Mouse (Mus musculus) kidney, postnatal 0 days (tissue): ENCODE measurements around the gene Ttc37. TPM values are rescaled to one million over a fixed set of nuclear protein-coding genes. Genes with fewer than 3 reads are reported as not detected.
A peak's percentile ranks its signal among the peaks of the same experiment; 100 is the strongest.

Experiments used
- ATAC-seq: fragments of 200-750 bp; cut with Nextera tagmentation; replicated peaks from 2 replicates; pipeline ENCODE4 v1.8.0; 2017; ENCODE audit warnings: low read depth, moderate number of reproducible peaks, moderate TSS enrichment, moderate library complexity; ENCODE audit not compliant: low FRiP score
- DNase-seq: peaks from one replicate; pipeline ENCODE4 v3.0.0-alpha.2; 2016; ENCODE audit warnings: low spot score
- H3K27ac ChIP-seq: fragments of 300-500 bp; sonication (generic); 2 replicates; pipeline ENCODE4 v1.5.1; 2014; ENCODE audit warnings: mild to moderate bottlenecking
- H3K27me3 ChIP-seq: fragments of 300-500 bp; sonication (generic); 2 replicates; pipeline ENCODE4 v1.6.1; 2014; ENCODE audit warnings: low read length, mixed read lengths; ENCODE audit not compliant: insufficient read depth
- H3K36me3 ChIP-seq: fragments of 300-500 bp; sonication (generic); 2 replicates; pipeline ENCODE4 v1.6.1; 2014; ENCODE audit warnings: low read length, mixed read lengths; ENCODE audit not compliant: insufficient read depth
- H3K4me1 ChIP-seq: fragments of 300-500 bp; sonication (generic); replicated peaks from 2 replicates; pipeline ENCODE4 v1.6.1; 2014; ENCODE audit warnings: antibody characterized with exemption, low read length, mixed read lengths; ENCODE audit not compliant: insufficient read depth
- H3K4me2 ChIP-seq: fragments of 300-500 bp; sonication (generic); 2 replicates; pipeline ENCODE4 v1.6.1; 2014; ENCODE audit warnings: mild to moderate bottlenecking, low read length, moderate library complexity, mixed read lengths
- H3K4me3 ChIP-seq: fragments of 300-500 bp; sonication (generic); replicated peaks from 2 replicates; pipeline ENCODE4 v1.5.1; 2014; ENCODE audit warnings: low read depth, low read length
- H3K9ac ChIP-seq: fragments of 300-500 bp; sonication (generic); 2 replicates; pipeline ENCODE4 v1.6.1; 2014; ENCODE audit warnings: low read depth, low read length
- H3K9me3 ChIP-seq: fragments of 300-500 bp; sonication (generic); replicated peaks from 2 replicates; pipeline ENCODE4 v1.6.1; 2016; ENCODE audit warnings: low read length, inconsistent platforms, mixed read lengths
- CTCF ChIP-seq: IDR thresholded peaks from 2 replicates; pipeline ENCODE4 v1.5.1; 2016; ENCODE audit warnings: antibody characterized with exemption, low read depth, mild to moderate bottlenecking, moderate library complexity
- WGBS: fragments of 180-500 bp; shearing (Covaris S2); extraction: QIAGEN DNeasy Blood & Tissue Kit; methylation state at CpG from one replicate; pipeline ENCODE4 v1.1.7; 2014; 5-methylcytosine and 5-hydroxymethylcytosine counted together
- polyA plus RNA-seq: library from polyadenylated mRNA; unstranded; fragments of >200 nt; fragmentation: Nextera tagmentation; extraction: Ambion mirVana; gene quantifications from 2 replicates; pipeline ENCODE4 v1.2.1, GENCODE M21; 2015

Gene Ttc37
- polyA plus RNA-seq, 1 experiment from 2014 or later = 9.2 TPM

GRCm38 (mm10) chr13:76059591-76059990, 38.9 kb upstream of the Ttc37 start:
- no peak for TF ChIP-seq CTCF
- no peak overlapping the region for H3K4me2 ChIP-seq
- peaks cover 8% of the 10 kb centered on the region; the same call in 1 of the 2 replicates for H3K27me3 ChIP-seq
- H3K9ac ChIP-seq = no peak overlapping the region
- 0 out of 2 replicates have a peak, but pooled peaks cover 3% of the 10 kb centered on the region for H3K36me3 ChIP-seq
- H3K27ac ChIP-seq = no peak overlapping the region
- WGBS = 71% methylated on average over 4 of the region's 4 CpGs
- 0 out of 2 replicates have a peak, but pooled peaks cover 12% of the 10 kb centered on the region for H3K4me1 ChIP-seq
- ATAC-seq (no peak), DNase-seq (peak; percentile 11)
- no peak overlapping the region for H3K4me3 ChIP-seq
- no peaks in the 10 kb centered on the region for H3K9me3 ChIP-seq

GRCm38 (mm10) chr13:76062126-76062525, 36.4 kb upstream of the Ttc37 start:
- no peak for ATAC-seq
- Histone ChIP-seq H3K27ac (no peak overlapping the region), H3K27me3 (no peaks in the 10 kb centered on the region), H3K36me3 (0 out of 2 replicates have a peak, but pooled peaks cover 3% of the 10 kb centered on the region), H3K9ac (no peak overlapping the region), H3K4me3 (no peak overlapping the region), H3K4me1 (no peaks in the 10 kb centered on the region), H3K4me2 (no peak overlapping the region), H3K9me3 (no peaks in the 10 kb centered on the region)
- DNase-seq = no peak
- 87% methylated on average over 3 of the region's 3 CpGs for WGBS
- no peak for TF ChIP-seq CTCF

- Histone ChIP-seq H3K27me3 (no peaks in the 10 kb centered on the region), H3K4me1 (no peaks in the 10 kb centered on the region), H3K27ac (no peak overlapping the region), H3K4me3 (no peak overlapping the region), H3K4me2 (no peak overlapping the region), H3K36me3 (0 out of 2 replicates have a peak, but pooled peaks cover 3% of the 10 kb centered on the region), H3K9me3 (no peaks in the 10 kb centered on the region), H3K9ac (no peak overlapping the region)
- no peak for DNase-seq
- no peak for ATAC-seq
- no peak for TF ChIP-seq CTCF
- WGBS = 90% methylated on average over 3 of the region's 3 CpGs
These were observed 36.0 kb upstream of the Ttc37 start for GRCm38 (mm10) chr13:76062569-76062968.

- Histone ChIP-seq H3K36me3 (0 out of 2 replicates have a peak, but pooled peaks cover 3% of the 10 kb centered on the region), H3K27ac (no peak overlapping the region), H3K9ac (no peak overlapping the region), H3K27me3 (no peaks in the 10 kb centered on the region), H3K9me3 (no peaks in the 10 kb centered on the region), H3K4me3 (no peak overlapping the region), H3K4me1 (no peaks in the 10 kb centered on the region), H3K4me2 (no peak overlapping the region)
- WGBS = 72% methylated on average over 4 of the region's 4 CpGs
- DNase-seq (peak; percentile 42), ATAC-seq (no peak)
- no peak for TF ChIP-seq CTCF
These were observed 35.0 kb upstream of the Ttc37 start for GRCm38 (mm10) chr13:76063548-76063947.

- Histone ChIP-seq H3K4me2 (no peak overlapping the region), H3K4me1 (no peaks in the 10 kb centered on the region), H3K9me3 (no peaks in the 10 kb centered on the region), H3K27ac (0 out of 2 replicates have a peak overlapping the region, but pooled peaks have one; percentile 5), H3K4me3 (no peak overlapping the region), H3K27me3 (no peaks in the 10 kb centered on the region), H3K36me3 (0 out of 2 replicates have a peak, but pooled peaks cover 3% of the 10 kb centered on the region), H3K9ac (no peak overlapping the region)
- DNase-seq = no peak
- peak; percentile 55; the same call in 1 of the 2 replicates for ATAC-seq
- 72% methylated on average over 13 of the region's 13 CpGs for WGBS
- TF ChIP-seq CTCF = no peak
These were observed 34.1 kb upstream of the Ttc37 start for GRCm38 (mm10) chr13:76064363-76064945.

- H3K4me2 ChIP-seq = no peak overlapping the region
- ATAC-seq (no peak), DNase-seq (no peak)
- WGBS = 80% methylated on average over 1 of the region's 1 CpGs
- H3K27ac ChIP-seq = no peak overlapping the region
- H3K4me3 ChIP-seq = no peak overlapping the region
- no peak for TF ChIP-seq CTCF
- H3K27me3 ChIP-seq = no peaks in the 10 kb centered on the region
- H3K9ac ChIP-seq = no peak overlapping the region
- H3K9me3 ChIP-seq = no peaks in the 10 kb centered on the region
- H3K36me3 ChIP-seq = no peaks in the 10 kb centered on the region
- H3K4me1 ChIP-seq = no peaks in the 10 kb centered on the region
These were observed 24.2 kb upstream of the Ttc37 start for GRCm38 (mm10) chr13:76074323-76074722.

- H3K4me3 ChIP-seq = peak overlapping the region; percentile 50
- DNase-seq (peak; percentile 55), ATAC-seq (peak; percentile 80)
- peak overlapping the region; percentile 86 for H3K27ac ChIP-seq
- no peak for TF ChIP-seq CTCF
- peaks cover 3% of the 10 kb centered on the region; the same call in 1 of the 2 replicates for H3K36me3 ChIP-seq
- peak overlapping the region; percentile 50 for H3K4me2 ChIP-seq
- no peaks in the 10 kb centered on the region for H3K4me1 ChIP-seq
- peak overlapping the region; percentile 53 for H3K9ac ChIP-seq
- 6% methylated on average over 16 of the region's 16 CpGs for WGBS
- H3K9me3 ChIP-seq = no peaks in the 10 kb centered on the region
- H3K27me3 ChIP-seq = no peaks in the 10 kb centered on the region
These were observed 430 bp upstream of the Ttc37 start for GRCm38 (mm10) chr13:76098116-76098492.
